Mouse (Mus musculus): ENCODE measurements around the gene Acoxl.

DNA sequence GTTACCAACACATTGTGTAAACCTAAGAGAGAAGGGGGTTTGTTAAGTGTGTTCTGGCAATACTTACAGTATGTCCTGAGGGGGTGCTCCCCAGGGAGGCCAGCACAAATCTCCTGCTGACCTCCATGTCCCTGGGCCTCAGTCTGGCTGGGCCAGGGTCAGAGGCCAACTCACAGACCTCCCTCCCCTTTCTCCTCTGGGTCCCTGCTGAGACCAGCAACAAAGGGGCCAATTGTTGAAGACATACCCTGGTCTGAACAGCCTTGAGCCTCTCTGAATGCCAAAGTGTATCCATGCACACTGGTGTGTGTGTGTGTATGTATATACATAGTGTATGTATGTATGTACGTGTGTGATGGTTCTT lies 69.0 kb downstream of the Acoxl start:
- TF ChIP-seq CTCF (IDR thresholded peaks at IDR 0.05): no peak
- TF ChIP-seq POLR2A (IDR thresholded peaks at IDR 0.05; ENCODE audit: insufficient read depth, low read depth, low read length): no peak
- TF ChIP-seq EP300 (IDR thresholded peaks at IDR 0.05; ENCODE audit: insufficient read depth, low read depth, low read length): no peak

Measured in heart, adult 2 months (tissue).